Mouse (Mus musculus) kidney, postnatal 0 days (tissue): ENCODE measurements at regions not wholly inside any gene's neighbourhood (a gene's known extent, or its start where the extent isn't known, plus 50 kb on each side); places are given as distances from the start of the nearest gene placed in this dataset.

ENCODE experiments used
- ATAC-seq: fragments of 200-750 bp; cut with Nextera tagmentation; replicated peaks from 2 replicates; pipeline ENCODE4 v1.8.0; 2017; ENCODE audit warnings: low read depth, moderate number of reproducible peaks, moderate TSS enrichment, moderate library complexity; ENCODE audit not compliant: low FRiP score
- DNase-seq: peaks from one replicate; pipeline ENCODE4 v3.0.0-alpha.2; 2016; ENCODE audit warnings: low spot score
- H3K27ac ChIP-seq: fragments of 300-500 bp; sonication (generic); 2 replicates; pipeline ENCODE4 v1.5.1; 2014; ENCODE audit warnings: mild to moderate bottlenecking
- H3K27me3 ChIP-seq: fragments of 300-500 bp; sonication (generic); 2 replicates; pipeline ENCODE4 v1.6.1; 2014; ENCODE audit warnings: low read length, mixed read lengths; ENCODE audit not compliant: insufficient read depth
- H3K36me3 ChIP-seq: fragments of 300-500 bp; sonication (generic); 2 replicates; pipeline ENCODE4 v1.6.1; 2014; ENCODE audit warnings: low read length, mixed read lengths; ENCODE audit not compliant: insufficient read depth
- H3K4me1 ChIP-seq: fragments of 300-500 bp; sonication (generic); replicated peaks from 2 replicates; pipeline ENCODE4 v1.6.1; 2014; ENCODE audit warnings: antibody characterized with exemption, low read length, mixed read lengths; ENCODE audit not compliant: insufficient read depth
- H3K4me2 ChIP-seq: fragments of 300-500 bp; sonication (generic); 2 replicates; pipeline ENCODE4 v1.6.1; 2014; ENCODE audit warnings: mild to moderate bottlenecking, low read length, moderate library complexity, mixed read lengths
- H3K4me3 ChIP-seq: fragments of 300-500 bp; sonication (generic); replicated peaks from 2 replicates; pipeline ENCODE4 v1.5.1; 2014; ENCODE audit warnings: low read depth, low read length
- H3K9ac ChIP-seq: fragments of 300-500 bp; sonication (generic); 2 replicates; pipeline ENCODE4 v1.6.1; 2014; ENCODE audit warnings: low read depth, low read length
- H3K9me3 ChIP-seq: fragments of 300-500 bp; sonication (generic); replicated peaks from 2 replicates; pipeline ENCODE4 v1.6.1; 2016; ENCODE audit warnings: low read length, inconsistent platforms, mixed read lengths
- CTCF ChIP-seq: IDR thresholded peaks from 2 replicates; pipeline ENCODE4 v1.5.1; 2016; ENCODE audit warnings: antibody characterized with exemption, low read depth, mild to moderate bottlenecking, moderate library complexity
- WGBS: fragments of 180-500 bp; shearing (Covaris S2); extraction: QIAGEN DNeasy Blood & Tissue Kit; methylation state at CpG from one replicate; pipeline ENCODE4 v1.1.7; 2014; 5-methylcytosine and 5-hydroxymethylcytosine counted together

GRCm38 (mm10) chr1:71938323-71939007 is 273.6 kb downstream of the Mreg start:
- ATAC-seq (no peak), DNase-seq (no peak)
- Histone ChIP-seq H3K4me3 (no peak overlapping the region), H3K36me3 (no peaks in the 10 kb centered on the region), H3K4me2 (0 out of 2 replicates have a peak overlapping the region, but pooled peaks have one; percentile 21), H3K27ac (no peak overlapping the region), H3K9ac (no peak overlapping the region), H3K9me3 (no peaks in the 10 kb centered on the region), H3K27me3 (no peaks in the 10 kb centered on the region), H3K4me1 (peaks cover 11% of the 10 kb centered on the region; the same call in 1 of the 2 replicates)
- 35% methylated on average over 12 of the region's 12 CpGs for WGBS
- no peak for TF ChIP-seq CTCF

GRCm38 (mm10) chr1:71937922-71938321 is 274.2 kb downstream of the Mreg start:
- H3K36me3 ChIP-seq = no peaks in the 10 kb centered on the region
- no peak for TF ChIP-seq CTCF
- H3K9me3 ChIP-seq = no peaks in the 10 kb centered on the region
- DNase-seq (no peak), ATAC-seq (no peak)
- no peak overlapping the region for H3K4me3 ChIP-seq
- 0 out of 2 replicates have a peak overlapping the region, but pooled peaks have one; percentile 21 for H3K4me2 ChIP-seq
- H3K27me3 ChIP-seq = no peaks in the 10 kb centered on the region
- WGBS = 45% methylated on average over 8 of the region's 8 CpGs
- no peak overlapping the region for H3K27ac ChIP-seq
- no peak overlapping the region for H3K9ac ChIP-seq
- peaks cover 11% of the 10 kb centered on the region; the same call in 1 of the 2 replicates for H3K4me1 ChIP-seq

- no peak for ATAC-seq
- no peak overlapping the region for H3K9ac ChIP-seq
Measured at GRCm38 (mm10) chr1:71937168-71937567, 274.9 kb downstream of the Mreg start.

GRCm38 (mm10) chr1:71936501-71937129 is 275.5 kb downstream of the Mreg start:
- no peak for ATAC-seq
- no peak for TF ChIP-seq CTCF
- no peak overlapping the region for H3K4me3 ChIP-seq
- H3K9me3 ChIP-seq = no peaks in the 10 kb centered on the region
- WGBS = 40% methylated on average over 5 of the region's 5 CpGs
- peaks cover 11% of the 10 kb centered on the region; the same call in 1 of the 2 replicates for H3K4me1 ChIP-seq
- peak; percentile 58 for DNase-seq
- no peak overlapping the region for H3K4me2 ChIP-seq
- no peaks in the 10 kb centered on the region for H3K36me3 ChIP-seq
- no peaks in the 10 kb centered on the region for H3K27me3 ChIP-seq
- no peak overlapping the region for H3K27ac ChIP-seq
- H3K9ac ChIP-seq = no peak overlapping the region

More at GRCm38 (mm10) chr1:71937168-71937567, 274.9 kb downstream of the Mreg start:
- no peaks in the 10 kb centered on the region for H3K27me3 ChIP-seq
- 70% methylated on average over 3 of the region's 3 CpGs for WGBS
- H3K4me2 ChIP-seq = no peak overlapping the region
- no peak overlapping the region for H3K4me3 ChIP-seq
- H3K9me3 ChIP-seq = no peaks in the 10 kb centered on the region
- no peak for DNase-seq
- TF ChIP-seq CTCF = no peak
- H3K27ac ChIP-seq = no peak overlapping the region
- H3K4me1 ChIP-seq = peaks cover 11% of the 10 kb centered on the region; the same call in 1 of the 2 replicates
- H3K36me3 ChIP-seq = no peaks in the 10 kb centered on the region

GRCm38 (mm10) chr1:71925501-71925900 is 272.5 kb upstream of the Fn1 start:
- Histone ChIP-seq H3K36me3 (no peaks in the 10 kb centered on the region), H3K4me2 (no peak overlapping the region), H3K9me3 (no peaks in the 10 kb centered on the region), H3K4me1 (no peaks in the 10 kb centered on the region), H3K27me3 (no peaks in the 10 kb centered on the region), H3K4me3 (no peak overlapping the region), H3K27ac (no peak overlapping the region), H3K9ac (no peak overlapping the region)
- ATAC-seq = no peak
- 85% methylated on average over 2 of the region's 2 CpGs for WGBS
- TF ChIP-seq CTCF = no peak
- DNase-seq = no peak

GRCm38 (mm10) chr1:71924884-71925283 is 271.9 kb upstream of the Fn1 start:
- no peaks in the 10 kb centered on the region for H3K36me3 ChIP-seq
- no peak for TF ChIP-seq CTCF
- WGBS = 94% methylated on average over 1 of the region's 1 CpGs
- no peak overlapping the region for H3K9ac ChIP-seq
- H3K9me3 ChIP-seq = no peaks in the 10 kb centered on the region
- ATAC-seq (no peak), DNase-seq (no peak)
- H3K4me3 ChIP-seq = no peak overlapping the region
- no peaks in the 10 kb centered on the region for H3K27me3 ChIP-seq
- no peak overlapping the region for H3K4me2 ChIP-seq
- no peak overlapping the region for H3K27ac ChIP-seq
- no peaks in the 10 kb centered on the region for H3K4me1 ChIP-seq
